Mouse (Mus musculus): Measurements from ENCODE around the gene Epsti1. TPM values are rescaled to one million over a fixed set of nuclear protein-coding genes. Genes with fewer than 3 reads are reported as not detected.

Gene Epsti1
- total RNA-seq, 2 experiments from 2014 or later: 13.2 to 36.9 TPM

GRCm38 (mm10) chr14:78008019-78008418, 104.0 kb downstream of the Epsti1 start:
- no peak for ATAC-seq (replicated peaks; ENCODE audit: poor library complexity)

GRCm38 (mm10) chr14:78011808-78012207, 107.8 kb downstream of the Epsti1 start:
- no peak for ATAC-seq (replicated peaks; ENCODE audit: poor library complexity)

- ATAC-seq (replicated peaks; ENCODE audit: poor library complexity): no peak
Observed at GRCm38 (mm10) chr14:78015540-78016321, 111.7 kb downstream of the Epsti1 start.

DNA sequence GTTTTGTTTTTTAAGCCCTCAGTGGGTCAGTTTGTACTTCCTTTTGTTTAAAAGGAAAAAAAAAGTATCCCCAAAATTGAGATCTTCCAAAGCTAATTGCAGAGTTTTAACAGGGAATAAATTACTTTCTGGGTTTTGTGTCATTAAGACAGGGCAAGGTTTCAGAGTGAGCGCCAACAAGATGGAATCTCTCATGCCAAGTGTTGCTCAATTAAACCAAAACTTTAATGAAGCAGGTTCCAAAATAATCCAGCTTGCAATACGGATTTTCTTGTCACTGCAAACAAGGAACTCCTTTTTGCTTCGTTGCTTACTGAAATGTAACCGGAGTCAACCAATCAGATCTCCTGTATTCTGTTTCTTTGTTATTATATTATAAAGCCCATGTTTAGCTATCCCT, 112.4 kb downstream of the Epsti1 start:
- no peak for ATAC-seq (replicated peaks; ENCODE audit: poor library complexity)

- ATAC-seq (replicated peaks; ENCODE audit: poor library complexity): no peak
Observed at GRCm38 (mm10) chr14:78019935-78020334, 115.9 kb downstream of the Epsti1 start.

- no peak for ATAC-seq (replicated peaks; ENCODE audit: poor library complexity)
Observed at GRCm38 (mm10) chr14:78038876-78039275, 134.8 kb downstream of the Epsti1 start.

- no peak for ATAC-seq (replicated peaks; ENCODE audit: poor library complexity)
Observed at GRCm38 (mm10) chr14:78040643-78041042, 136.6 kb downstream of the Epsti1 start.

- no peak for ATAC-seq (replicated peaks; ENCODE audit: poor library complexity)
Observed at GRCm38 (mm10) chr14:78041886-78042526, 138.0 kb downstream of the Epsti1 start.

DNA sequence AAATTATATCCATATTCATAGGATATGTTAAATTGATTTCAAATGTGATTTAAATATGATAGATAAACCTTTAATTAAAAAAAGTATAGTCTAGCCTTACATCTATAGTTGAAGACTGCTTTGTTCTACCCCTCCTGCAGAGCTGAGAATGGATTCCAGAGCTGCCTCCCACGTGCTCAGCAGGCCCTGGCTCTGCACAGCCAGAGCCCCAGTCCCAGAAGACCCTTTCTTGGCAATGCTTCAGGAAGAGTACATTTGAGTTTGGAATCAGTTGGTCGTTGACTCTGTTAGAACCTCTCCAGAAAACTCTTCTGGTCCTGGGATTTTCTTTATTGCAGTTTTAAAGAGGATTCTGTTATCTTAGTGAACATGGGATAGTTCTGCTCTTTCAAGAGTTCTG, 139.0 kb downstream of the Epsti1 start:
- no peak for ATAC-seq (replicated peaks; ENCODE audit: poor library complexity)

DNA sequence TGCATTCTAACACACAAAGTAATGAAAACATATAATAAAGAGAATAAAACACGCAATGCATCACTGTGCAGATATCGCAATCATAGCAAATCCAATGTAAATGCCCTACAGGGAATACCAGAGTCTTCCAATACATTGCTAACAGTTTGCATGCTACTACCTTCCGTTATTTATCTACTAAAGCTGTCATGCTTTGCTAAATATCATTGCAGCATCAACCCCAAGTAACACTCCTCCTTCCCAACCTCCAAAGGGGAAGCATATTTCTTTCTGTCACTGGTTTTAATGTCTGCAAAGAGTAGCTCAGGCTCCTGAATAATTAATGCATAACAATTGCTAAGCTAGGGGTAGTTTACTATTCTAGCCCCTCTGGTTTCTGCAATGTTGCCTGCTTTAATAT, 144.2 kb downstream of the Epsti1 start:
- ATAC-seq (replicated peaks; ENCODE audit: poor library complexity): no peak

DNA sequence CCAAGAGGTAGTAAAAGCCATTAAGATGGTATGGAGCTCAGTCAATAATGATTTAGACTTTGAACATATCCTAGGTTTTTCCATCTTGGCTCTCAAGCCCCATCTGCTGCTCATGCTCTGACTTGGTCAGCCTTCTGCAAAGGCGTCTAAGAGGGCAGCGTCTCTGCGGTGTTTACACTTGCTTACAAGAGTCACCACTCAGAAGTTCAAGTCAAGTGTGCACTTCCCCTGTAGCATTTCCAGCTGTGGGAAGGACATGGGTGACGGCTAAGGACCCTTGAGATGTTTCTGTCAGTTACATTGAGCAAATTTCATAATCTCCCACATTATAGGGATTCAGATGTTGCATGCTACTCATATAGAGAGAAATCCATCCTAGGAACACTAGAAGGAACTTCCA, 144.6 kb downstream of the Epsti1 start:
- ATAC-seq (replicated peaks; ENCODE audit: poor library complexity): no peak

Other genes with a start within 250 kb of the Epsti1 start
- gene Dnajc15, start 29.1 kb upstream of the Epsti1 start, total RNA-seq (2015): 77.4 and 101 TPM in 2 replicates
- gene Dnajc15, start 29.1 kb upstream of the Epsti1 start, total RNA-seq (2017): 66.5 and 77.4 TPM in 2 replicates
- not detected in 2 replicates for gene Fam216b, start 184.8 kb downstream of the Epsti1 start, total RNA-seq (2015)
- gene Fam216b, start 184.8 kb downstream of the Epsti1 start, total RNA-seq (2017): not detected in 2 replicates

Data from megakaryocyte progenitor cell, adult 5-6 weeks (primary cell).